Mouse (Mus musculus): ENCODE measurements at regions not wholly inside any gene's neighbourhood (a gene's known extent, or its start where the extent isn't known, plus 50 kb on each side); places are given as distances from the start of the nearest gene placed in this dataset.

GRCm38 (mm10) chr12:107547194-107547885 lies 58.9 kb downstream of the 3110018I06Rik start:
- TF ChIP-seq CTCF (IDR thresholded peaks at IDR 0.05; ENCODE audit: extremely low read depth, insufficient read length, insufficient replicate concordance, low read depth, low read length): no peak
- TF ChIP-seq POLR2A (IDR thresholded peaks at IDR 0.05; ENCODE audit: low read depth, low read length): no peak

Data from small intestine, adult 2 months (tissue).